Mouse (Mus musculus): ENCODE data around the gene Tie1.

DNA sequence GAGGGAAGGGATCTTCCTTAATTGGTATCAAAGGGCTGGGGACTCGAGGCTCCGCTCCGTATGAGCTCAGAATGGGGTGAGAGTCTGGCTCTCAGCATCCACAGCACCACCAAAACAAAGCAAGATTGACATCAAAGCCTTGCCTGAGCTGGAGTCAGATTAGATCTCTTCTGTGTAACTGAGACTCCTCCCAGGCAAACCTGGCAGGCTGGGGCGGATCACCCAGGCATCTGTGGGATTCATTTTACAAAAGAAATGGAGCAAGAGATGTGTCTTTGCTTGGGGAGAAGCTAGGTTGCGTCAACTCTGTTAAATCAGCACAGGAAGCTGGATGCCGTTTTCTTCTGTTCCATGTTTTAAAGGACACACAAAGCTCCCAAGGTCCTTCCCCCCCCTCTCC, 19.2 kb upstream of the Tie1 start:
- TF ChIP-seq ZNF384 (IDR thresholded peaks at IDR 0.05; ENCODE audit: low read depth, low read length) (no peak), CHD2 (IDR thresholded peaks at IDR 0.05; ENCODE audit: low read depth, low read length) (no peak)
